Mouse (Mus musculus): ENCODE results near the gene Igfbp6. TPM values are rescaled to one million over a fixed set of nuclear protein-coding genes. Genes with fewer than 3 reads are reported as not detected.

Igfbp6 gene
- polyA plus RNA-seq (2016; fragmentation: Nextera tagmentation; extraction: Ambion mirVana): 0.23 and 0.46 TPM in 2 replicates

- no peak for DNase-seq (ENCODE audit: low spot score)
- 4% methylated on average over 22 of the region's 22 CpGs for WGBS
- Histone ChIP-seq H3K36me3 (no peaks in the 10 kb centered on the region), H3K4me3 (peak within 1 kb of the TSS; percentile 47), H3K27ac (peak within 1 kb of the TSS; percentile 53; the same call in 1 of the 2 replicates), H3K27me3 (ENCODE audit: low read depth, poor library complexity, severe bottlenecking) (peaks cover 51% of the 10 kb centered on the region), H3K4me1 (peaks cover 19% of the 10 kb centered on the region), H3K9me3 (replicated peaks) (no peaks in the 10 kb centered on the region)
These were observed at the start of gene Igfbp6 for GRCm38 (mm10) chr15:102144274-102144711. TSS of gene Igfbp6 (plus strand) at chr15:102144362.

- peaks cover 85% of the 10 kb centered on the region for H3K36me3 ChIP-seq
- H3K27me3 ChIP-seq (ENCODE audit: low read depth, poor library complexity, severe bottlenecking): no peaks in the 10 kb centered on the region
- WGBS: 89% methylated on average over 16 of the region's 16 CpGs
- no peak overlapping the region for H3K27ac ChIP-seq
- no peaks in the 10 kb centered on the region for H3K9me3 ChIP-seq (replicated peaks)
- peaks cover 29% of the 10 kb centered on the region for H3K4me1 ChIP-seq
- H3K4me3 ChIP-seq: no peak overlapping the region
- DNase-seq (ENCODE audit: low spot score): no peak
These were observed 49.2 kb upstream of the Igfbp6 start for GRCm38 (mm10) chr15:102094988-102095387.

- 82% methylated on average over 8 of the region's 8 CpGs for WGBS
- DNase-seq (ENCODE audit: low spot score): no peak
- H3K36me3 ChIP-seq: peaks cover 62% of the 10 kb centered on the region
- 0 out of 2 replicates have a peak overlapping the region, but pooled peaks have one; percentile 59 for H3K27ac ChIP-seq
- no peaks in the 10 kb centered on the region for H3K27me3 ChIP-seq (ENCODE audit: low read depth, poor library complexity, severe bottlenecking)
- peaks cover 53% of the 10 kb centered on the region for H3K4me1 ChIP-seq
- no peak overlapping the region for H3K4me3 ChIP-seq
- H3K9me3 ChIP-seq (replicated peaks): no peaks in the 10 kb centered on the region
These were observed 46.8 kb upstream of the Igfbp6 start for GRCm38 (mm10) chr15:102097147-102097915.

GRCm38 (mm10) chr15:102097991-102098555 is 46.1 kb upstream of the Igfbp6 start:
- Histone ChIP-seq H3K4me1 (peaks cover 60% of the 10 kb centered on the region), H3K36me3 (peaks cover 54% of the 10 kb centered on the region), H3K27ac (peak overlapping the region; percentile 59), H3K9me3 (replicated peaks) (no peaks in the 10 kb centered on the region), H3K4me3 (no peak overlapping the region), H3K27me3 (ENCODE audit: low read depth, poor library complexity, severe bottlenecking) (no peaks in the 10 kb centered on the region)
- no peak for DNase-seq (ENCODE audit: low spot score)
- 29% methylated on average over 5 of the region's 5 CpGs for WGBS

GRCm38 (mm10) chr15:102099260-102099659 is 44.9 kb upstream of the Igfbp6 start:
- peaks cover 72% of the 10 kb centered on the region for H3K4me1 ChIP-seq
- 25% methylated on average over 5 of the region's 5 CpGs for WGBS
- no peaks in the 10 kb centered on the region for H3K9me3 ChIP-seq (replicated peaks)
- peak overlapping the region; percentile 58 for H3K27ac ChIP-seq
- no peaks in the 10 kb centered on the region for H3K27me3 ChIP-seq (ENCODE audit: low read depth, poor library complexity, severe bottlenecking)
- no peak overlapping the region for H3K4me3 ChIP-seq
- no peak for DNase-seq (ENCODE audit: low spot score)
- peaks cover 42% of the 10 kb centered on the region for H3K36me3 ChIP-seq

GRCm38 (mm10) chr15:102099771-102100160 is 44.4 kb upstream of the Igfbp6 start:
- H3K36me3 ChIP-seq: peaks cover 37% of the 10 kb centered on the region
- peaks cover 77% of the 10 kb centered on the region for H3K4me1 ChIP-seq
- H3K9me3 ChIP-seq (replicated peaks): no peaks in the 10 kb centered on the region
- DNase-seq (ENCODE audit: low spot score): no peak
- H3K4me3 ChIP-seq: peak overlapping the region; percentile 62
- WGBS: 22% methylated on average over 8 of the region's 8 CpGs
- H3K27ac ChIP-seq: peak overlapping the region; percentile 93
- no peaks in the 10 kb centered on the region for H3K27me3 ChIP-seq (ENCODE audit: low read depth, poor library complexity, severe bottlenecking)

- Histone ChIP-seq H3K27ac (peak within 1 kb of the TSS; percentile 93), H3K27me3 (ENCODE audit: low read depth, poor library complexity, severe bottlenecking) (peaks cover 1% of the 10 kb centered on the region), H3K36me3 (peaks cover 34% of the 10 kb centered on the region), H3K9me3 (replicated peaks) (no peaks in the 10 kb centered on the region), H3K4me1 (peaks cover 83% of the 10 kb centered on the region), H3K4me3 (peak within 1 kb of the TSS; percentile 62)
- peak; percentile 75 for DNase-seq (ENCODE audit: low spot score)
- WGBS: under 1% methylated on average over 77 of the region's 82 CpGs
These were observed 43.8 kb upstream of the Igfbp6 start, which contains the start of gene Tns2 for GRCm38 (mm10) chr15:102100161-102100981. TSS of gene Tns2 (plus strand) at chr15:102100413.

- 21% methylated on average over 10 of the region's 10 CpGs for WGBS
- Histone ChIP-seq H3K27ac (peak overlapping the region; percentile 93), H3K27me3 (ENCODE audit: low read depth, poor library complexity, severe bottlenecking) (peaks cover 9% of the 10 kb centered on the region), H3K4me1 (peaks cover 90% of the 10 kb centered on the region), H3K36me3 (peaks cover 34% of the 10 kb centered on the region), H3K4me3 (peak overlapping the region; percentile 62), H3K9me3 (replicated peaks) (no peaks in the 10 kb centered on the region)
- DNase-seq (ENCODE audit: low spot score): no peak
These were observed 43.0 kb upstream of the Igfbp6 start for GRCm38 (mm10) chr15:102100996-102101671.

- peaks cover 98% of the 10 kb centered on the region for H3K4me1 ChIP-seq
- H3K27ac ChIP-seq: peak overlapping the region; percentile 93
- peaks cover 17% of the 10 kb centered on the region for H3K27me3 ChIP-seq (ENCODE audit: low read depth, poor library complexity, severe bottlenecking)
- peak overlapping the region; percentile 53 for H3K4me3 ChIP-seq
- 27% methylated on average over 11 of the region's 11 CpGs for WGBS
- peaks cover 27% of the 10 kb centered on the region for H3K36me3 ChIP-seq
- no peaks in the 10 kb centered on the region for H3K9me3 ChIP-seq (replicated peaks)
- DNase-seq (ENCODE audit: low spot score): no peak
These were observed 42.3 kb upstream of the Igfbp6 start for GRCm38 (mm10) chr15:102101672-102102541.

- Histone ChIP-seq H3K36me3 (peaks cover 20% of the 10 kb centered on the region), H3K9me3 (replicated peaks) (no peaks in the 10 kb centered on the region), H3K4me1 (peaks cover 98% of the 10 kb centered on the region), H3K27me3 (ENCODE audit: low read depth, poor library complexity, severe bottlenecking) (peaks cover 22% of the 10 kb centered on the region), H3K4me3 (peak overlapping the region; percentile 53), H3K27ac (peak overlapping the region; percentile 93)
- peak; percentile 66 for DNase-seq (ENCODE audit: low spot score)
- 9% methylated on average over 6 of the region's 6 CpGs for WGBS
These were observed 41.5 kb upstream of the Igfbp6 start for GRCm38 (mm10) chr15:102102548-102103121.

- H3K27me3 ChIP-seq (ENCODE audit: low read depth, poor library complexity, severe bottlenecking): peaks cover 22% of the 10 kb centered on the region
- H3K27ac ChIP-seq: peak overlapping the region; percentile 93
- peaks cover 15% of the 10 kb centered on the region for H3K36me3 ChIP-seq
- H3K4me1 ChIP-seq: peaks cover 92% of the 10 kb centered on the region
- WGBS: 4% methylated on average over 14 of the region's 14 CpGs
- DNase-seq (ENCODE audit: low spot score): peak; percentile 59
- peak overlapping the region; percentile 53 for H3K4me3 ChIP-seq
- no peaks in the 10 kb centered on the region for H3K9me3 ChIP-seq (replicated peaks)
These were observed 40.7 kb upstream of the Igfbp6 start for GRCm38 (mm10) chr15:102103371-102103946.
